Mouse (Mus musculus): ENCODE results near the gene Gm49358.

DNA sequence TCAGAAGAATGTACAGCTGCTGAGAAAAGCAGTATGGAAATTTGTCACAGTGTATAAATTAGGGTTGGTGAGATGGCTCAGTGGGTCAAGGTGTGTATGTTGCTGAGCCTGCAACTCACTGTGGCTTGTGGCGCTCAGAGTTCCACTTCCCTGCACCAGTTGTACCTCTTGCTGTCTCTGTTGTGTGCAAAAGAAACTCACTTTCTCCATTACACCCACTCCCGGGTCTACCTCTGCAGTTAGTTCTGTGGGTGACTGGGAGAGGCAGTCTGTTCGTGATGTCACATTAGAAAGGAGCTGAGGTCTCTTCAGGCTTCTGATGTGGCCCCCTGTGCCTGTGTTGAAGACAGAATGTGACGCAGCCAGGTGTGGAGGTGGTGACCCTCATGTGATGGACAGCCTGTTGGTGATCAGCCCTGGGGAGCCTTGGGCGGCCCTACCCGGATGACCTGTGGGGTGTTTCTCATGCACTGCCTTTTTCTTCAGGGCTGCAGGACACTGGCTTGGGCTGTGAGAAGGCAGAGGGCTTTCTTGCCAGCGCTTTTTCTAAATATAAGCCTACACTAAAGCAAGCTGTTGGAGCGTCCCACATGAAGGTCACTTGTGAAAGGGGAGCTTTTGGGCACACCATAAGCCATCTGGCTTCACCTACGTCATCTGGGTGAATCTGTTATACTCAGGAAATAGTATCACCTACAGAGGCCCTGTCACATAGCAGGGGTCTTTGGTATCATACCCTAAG lies 31.2 kb downstream of the Gm49358 start:
- TF ChIP-seq POLR2A (IDR thresholded peaks at IDR 0.05; ENCODE audit: insufficient read depth, low read length): no peak
- no peak for TF ChIP-seq CTCF (IDR thresholded peaks at IDR 0.05; ENCODE audit: low read depth, low read length)
- TF ChIP-seq EP300 (IDR thresholded peaks at IDR 0.05; ENCODE audit: insufficient read depth, low read depth, low read length): no peak
